In genomic region chr5:112242361-112242778, GRCm38 (mm10) we compare ENCODE assay signal across 10 mouse cellular contexts. TPM values are rescaled to one million over a fixed set of nuclear protein-coding genes. Genes with fewer than 3 reads are reported as not detected.
DNase-seq lines count a peak whose midpoint lies in the region; ATAC-seq lines count a peak whose summit lies in the region.
"Had no signal": no experiment of that assay in that cellular context is flagged by ENCODE, and none has a peak within 500 bp of the region (broad histone marks: within the 10 kb centered on the region; RNA-seq: fewer than 3 reads in every experiment).

No protein-coding gene starts in this region.

- H3K9me3 ChIP-seq in heart, embryonic 11.5 days (replicated peaks; ENCODE audit: control insufficient read depth, low read length), result no peaks in the 10 kb centered on the region
- no peaks in the 10 kb centered on the region for H3K9me3 ChIP-seq in intestine, embryonic 16.5 days (ENCODE audit: control insufficient read depth, low read length)
- H3K9me3 ChIP-seq: embryonic facial prominence, embryonic 15.5 days; stomach, embryonic 15.5 days had no signal

- H3K4me3 ChIP-seq in heart, embryonic 11.5 days (ENCODE audit: low read depth, low read length), result no peak overlapping the region
- no peak overlapping the region for H3K4me3 ChIP-seq in intestine, embryonic 16.5 days (ENCODE audit: low read length)
- H3K4me3 ChIP-seq: embryonic facial prominence, embryonic 15.5 days; stomach, embryonic 15.5 days had no signal

- no peak overlapping the region for H3K4me2 ChIP-seq in heart, embryonic 11.5 days
- H3K4me2 ChIP-seq in intestine, embryonic 16.5 days (ENCODE audit: low read depth, low read length), result no peak overlapping the region
- H3K4me2 ChIP-seq: embryonic facial prominence, embryonic 15.5 days; stomach, embryonic 15.5 days had no signal

- H3K4me1 ChIP-seq in heart, embryonic 11.5 days (ENCODE audit: control insufficient read depth, insufficient read depth, low read length), result 0 out of 2 replicates have a peak, but pooled peaks cover 8% of the 10 kb centered on the region
- H3K4me1 ChIP-seq in intestine, embryonic 16.5 days (ENCODE audit: control insufficient read depth, insufficient read depth, low read length), result peaks cover 13% of the 10 kb centered on the region; the same call in 1 of the 2 replicates

- DNase-seq in heart, adult 11 months, result peak; percentile 97
- peak; percentile 47 for DNase-seq in heart, adult 8-10 months (ENCODE audit: low spot score)
- DNase-seq in kidney, postnatal 25 days, result peak; percentile 80 to 86
- peak; percentile 49 to 59 for DNase-seq in natural killer cell, adult 2 months (ENCODE audit: low spot score in 2 of 2)
- DNase-seq in left cerebral cortex, postnatal 36 days (ENCODE audit: low spot score in 2 of 2), result no peak
- DNase-seq in right cerebral cortex, postnatal 25 days, result no peak

- WGBS in heart, embryonic 11.5 days (ENCODE audit: insufficient replicate concordance), result 58% methylated on average over 5 of the region's 5 CpGs
- 61% methylated on average over 5 of the region's 5 CpGs for WGBS in intestine, embryonic 16.5 days

- intact Hi-C loops in left cerebral cortex, postnatal 36 days (cut with DNase I), result no loop called here

- no peaks in the 10 kb centered on the region for H3K36me3 ChIP-seq in heart, embryonic 11.5 days (ENCODE audit: control insufficient read depth, insufficient read depth, low read length)
- H3K36me3 ChIP-seq in intestine, embryonic 16.5 days (ENCODE audit: control insufficient read depth, insufficient read depth, low read length), result no peaks in the 10 kb centered on the region
- H3K36me3 ChIP-seq: embryonic facial prominence, embryonic 15.5 days; stomach, embryonic 15.5 days had no signal

- no peak for ATAC-seq in heart, embryonic 11.5 days (replicated peaks; ENCODE audit: insufficient number of reproducible peaks, low FRiP score, low TSS enrichment)
- ATAC-seq in intestine, embryonic 16.5 days, result no peak

- peaks cover 31% of the 10 kb centered on the region for H3K27me3 ChIP-seq in heart, embryonic 11.5 days (ENCODE audit: control insufficient read depth, insufficient read depth, low read length)
- no peaks in the 10 kb centered on the region for H3K27me3 ChIP-seq in intestine, embryonic 16.5 days (replicated peaks; ENCODE audit: control insufficient read depth, insufficient read depth, low read length)
- H3K27me3 ChIP-seq: stomach, embryonic 15.5 days had no signal

- H3K9ac ChIP-seq in heart, embryonic 11.5 days (ENCODE audit: low read depth, low read length), result no peak overlapping the region
- H3K9ac ChIP-seq in intestine, embryonic 16.5 days (ENCODE audit: low read depth, low read length), result no peak overlapping the region
- H3K9ac ChIP-seq: embryonic facial prominence, embryonic 15.5 days; stomach, embryonic 15.5 days had no signal

- H3K27ac ChIP-seq in heart, embryonic 11.5 days (ENCODE audit: low read depth, low read length), result no peak overlapping the region
- H3K27ac ChIP-seq in intestine, embryonic 16.5 days (ENCODE audit: low read length), result no peak overlapping the region
- H3K27ac ChIP-seq: embryonic facial prominence, embryonic 15.5 days; stomach, embryonic 15.5 days had no signal

RNA-seq across cellular contexts. Expression of gene Cryba4, which starts 9.9 kb away (rescaled TPM):
- polyA plus RNA-seq in heart, embryonic 11.5 days (2014; fragmentation: Nextera tagmentation; extraction: Ambion mirVana), result 0.66 TPM in 1 of 2 replicates, not detected in the other
- total RNA-seq in heart, adult 8-10 months (2022), result 10 to 100 TPM in 1 of 4 experiments, 1 to 10 TPM in 3; 7.6 to 10.4 (median 8.5) TPM
- total RNA-seq in left cerebral cortex, postnatal 36 days (2021), result under 1 TPM; 0.59 to 0.95 TPM
- 1.3 and 1.5 TPM in 2 replicates for polyA plus RNA-seq in intestine, embryonic 16.5 days (2015; fragmentation: Nextera tagmentation; extraction: Ambion mirVana)

RNA-seq across cellular contexts. Expression of gene Crybb1, which starts 13.2 kb away (rescaled TPM):
- polyA plus RNA-seq in heart, embryonic 11.5 days (2014; fragmentation: Nextera tagmentation; extraction: Ambion mirVana), result not detected in 2 replicates
- total RNA-seq in heart, adult 8-10 months (2022), result 1 to 10 TPM; 2.0 to 3.4 (median 2.7) TPM
- 1 to 10 TPM; 7.1 to 10.0 TPM for total RNA-seq in left cerebral cortex, postnatal 36 days (2021)
- 2.7 and 2.9 TPM in 2 replicates for polyA plus RNA-seq in intestine, embryonic 16.5 days (2015; fragmentation: Nextera tagmentation; extraction: Ambion mirVana)

RNA-seq across cellular contexts. Expression of gene Tpst2, which starts 34.1 kb away (rescaled TPM):
- 30.2 and 31.2 TPM in 2 replicates for polyA plus RNA-seq in heart, embryonic 11.5 days (2014; fragmentation: Nextera tagmentation; extraction: Ambion mirVana)
- total RNA-seq in heart, adult 8-10 months (2022), result 10 to 100 TPM; 32.2 to 47.1 (median 37.1) TPM
- total RNA-seq in left cerebral cortex, postnatal 36 days (2021), result 10 to 100 TPM; 32.1 to 46.3 TPM
- polyA plus RNA-seq in intestine, embryonic 16.5 days (2015; fragmentation: Nextera tagmentation; extraction: Ambion mirVana), result 47.4 and 52.0 TPM in 2 replicates

Comparison
In these comparisons a context has a peak if more than half of its experiments do, and no peak if none do; other contexts are left out.
1. DNase-seq: peak in heart, adult 11 months (single experiment), heart, adult 8-10 months (single experiment), kidney, postnatal 25 days (2 of 2) and natural killer cell, adult 2 months (2 of 2); none in left cerebral cortex, postnatal 36 days (0 of 2) and right cerebral cortex, postnatal 25 days (single experiment).
2. RNA of gene Cryba4, which starts 9.9 kb away (total RNA-seq): 7.6 to 10.4 TPM in heart, adult 8-10 months; 0.59 to 0.95 TPM in left cerebral cortex, postnatal 36 days; every median in the first group is over 4 times any median in the second.